Mouse (Mus musculus) forebrain, postnatal 0 days (tissue): ENCODE measurements around the gene Gm6871. TPM values are rescaled to one million over a fixed set of nuclear protein-coding genes. Genes with fewer than 3 reads are reported as not detected.
A peak's percentile ranks its signal among the peaks of the same experiment; 100 is the strongest.
"Not testable (repeated sequence)": the region's sequence is repeated elsewhere in the genome, so short reads cannot be mapped to it uniquely, and the experiment has no call there.

Source experiments
- ATAC-seq: fragments of 200-750 bp; cut with Nextera tagmentation; 2 replicates; pipeline ENCODE4 v1.8.0; 2017; ENCODE audit warnings: mild to moderate bottlenecking, moderate library complexity
- DNase-seq: peaks from one replicate; pipeline ENCODE4 v3.0.0-alpha.2; 2015
- H3K27ac ChIP-seq: fragments of 300-500 bp; sonication (generic); 2 replicates; pipeline ENCODE4 v1.5.1; 2014; ENCODE audit warnings: low read depth, mild to moderate bottlenecking, antibody characterized with exemption, low read length, moderate library complexity, mixed read lengths
- H3K27me3 ChIP-seq: fragments of 300-500 bp; sonication (generic); 2 replicates; pipeline ENCODE4 v1.6.1; 2014; ENCODE audit warnings: mild to moderate bottlenecking, low read length, mixed read lengths; ENCODE audit not compliant: insufficient read depth
- H3K36me3 ChIP-seq: fragments of 300-500 bp; sonication (generic); 2 replicates; pipeline ENCODE4 v1.6.1; 2014; ENCODE audit warnings: mild to moderate bottlenecking, moderate library complexity; ENCODE audit not compliant: insufficient read depth
- H3K4me1 ChIP-seq: fragments of 300-500 bp; sonication (generic); 2 replicates; pipeline ENCODE4 v1.6.1; 2014; ENCODE audit warnings: antibody characterized with exemption; ENCODE audit not compliant: insufficient read depth
- H3K4me2 ChIP-seq: fragments of 300-500 bp; sonication (generic); 2 replicates; pipeline ENCODE4 v1.6.1; 2014; ENCODE audit warnings: low read depth, mild to moderate bottlenecking, moderate library complexity
- H3K4me3 ChIP-seq: fragments of 300-500 bp; sonication (generic); 2 replicates; pipeline ENCODE4 v1.5.1; 2014; ENCODE audit warnings: low read depth, low read length, mixed read lengths
- H3K9ac ChIP-seq: fragments of 300-500 bp; sonication (generic); 2 replicates; pipeline ENCODE4 v1.6.1; 2014; ENCODE audit warnings: mild to moderate bottlenecking
- H3K9me3 ChIP-seq: fragments of 300-500 bp; sonication (generic); 2 replicates; pipeline ENCODE4 v1.6.1; 2016; ENCODE audit warnings: low read length
- CTCF ChIP-seq: sonication (generic); IDR thresholded peaks from 2 replicates; pipeline ENCODE4 v1.5.1; 2016; ENCODE audit warnings: antibody characterized with exemption, control low read depth, low read depth
- WGBS: fragments of 180-500 bp; shearing (Covaris S2); extraction: QIAGEN DNeasy Blood & Tissue Kit; methylation state at CpG from one replicate; pipeline ENCODE4 v1.1.7; 2014; 5-methylcytosine and 5-hydroxymethylcytosine counted together
- polyA plus RNA-seq: library from polyadenylated mRNA; unstranded; fragments of >200 nt; fragmentation: Nextera tagmentation; extraction: Ambion mirVana; gene quantifications from 2 replicates; pipeline ENCODE4 v1.2.1, GENCODE M21; 2015
- total RNA-seq: library from RNA; depleted of rRNA; stranded (reverse); fragments of >200 nt; gene quantifications from 2 replicates; pipeline ENCODE4 v1.2.3, GENCODE M21; 2014; rRNA removed

The Gm6871 gene
- total and polyA plus RNA-seq, 2 experiments from 2014 or later, result not detected

DNA sequence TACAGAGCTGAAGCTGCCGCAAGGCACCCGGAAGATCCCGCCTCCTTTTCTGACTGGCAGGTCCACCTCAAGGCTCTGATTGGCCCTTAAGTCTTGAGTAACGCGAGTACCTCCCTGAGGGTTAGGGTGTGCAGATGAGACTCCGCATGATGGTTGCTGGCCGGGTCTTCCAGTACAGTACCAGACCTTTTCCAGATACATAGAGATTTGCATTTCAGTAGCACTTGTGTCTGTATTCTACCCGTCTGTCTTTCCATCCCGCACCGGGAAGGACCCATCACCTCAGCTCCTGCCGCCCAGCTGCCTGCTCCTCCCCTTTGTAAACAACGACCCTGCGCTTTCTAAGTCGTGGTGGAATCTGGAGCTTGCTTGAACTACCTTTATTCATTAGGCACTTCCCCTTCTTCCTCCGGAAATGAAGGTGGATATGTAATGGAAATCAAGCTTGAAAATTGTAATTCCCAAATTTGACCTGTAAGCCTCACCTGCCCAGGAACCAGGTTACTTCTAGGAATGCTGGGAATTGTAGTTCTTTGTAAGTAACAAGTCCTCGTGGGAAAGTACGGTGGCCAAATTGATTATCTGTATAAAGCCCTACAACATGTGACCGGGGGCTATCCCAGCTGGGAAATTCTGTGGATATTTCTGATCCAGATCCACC is 73.9 kb downstream of the Gm6871 start, which contains the start of the genes Gm20449 and AW146154:
Gene Gm20449 (minus strand): TSS at position 29 of the 661 bp plus-strand sequence.
Gene AW146154 (minus strand): TSS at position 502 of the 661 bp plus-strand sequence.
- H3K4me3 ChIP-seq, result peak within 1 kb of the TSS; percentile 47
- WGBS, result under 1% methylated on average over 18 of the region's 18 CpGs
- ATAC-seq (peak; percentile 99), DNase-seq (peak; percentile 90)
- peak; percentile 20; the same call in 1 of the 2 replicates for TF ChIP-seq CTCF
- H3K4me1 ChIP-seq, result 0 out of 2 replicates have a peak, but pooled peaks cover 4% of the 10 kb centered on the region
- H3K36me3 ChIP-seq, result no peaks in the 10 kb centered on the region
- H3K27me3 ChIP-seq, result no peaks in the 10 kb centered on the region
- peaks cover 1% of the 10 kb centered on the region; the same call in 1 of the 2 replicates for H3K9me3 ChIP-seq
- peak within 1 kb of the TSS; percentile 1; the same call in 1 of the 2 replicates for H3K27ac ChIP-seq
- H3K4me2 ChIP-seq, result peak within 1 kb of the TSS; percentile 54
- H3K9ac ChIP-seq, result peak within 1 kb of the TSS; percentile 23

DNA sequence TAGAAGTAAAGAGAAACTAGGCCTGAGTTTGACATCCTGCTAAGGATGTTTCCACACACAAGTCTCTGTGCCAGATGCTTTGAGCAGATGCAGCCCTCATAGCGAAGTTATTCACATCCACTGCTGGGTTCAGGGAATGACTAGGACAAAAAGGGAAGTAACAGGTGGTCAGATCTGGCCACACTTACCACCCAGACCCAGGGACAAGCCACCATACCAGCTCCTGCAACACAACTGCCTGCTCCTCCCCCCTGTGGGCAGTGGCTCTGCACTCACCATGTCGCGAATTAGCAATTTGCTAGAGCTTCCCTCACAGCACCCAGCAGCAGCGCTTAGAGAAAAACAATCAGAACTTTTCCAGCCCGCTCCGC is 74.5 kb downstream of the Gm6871 start:
- not testable (repeated sequence) for ATAC-seq, H3K27ac ChIP-seq, H3K27me3 ChIP-seq, H3K9me3 ChIP-seq, DNase-seq, H3K4me1 ChIP-seq, H3K36me3 ChIP-seq
- Histone ChIP-seq H3K9ac (peak overlapping the region; percentile 23), H3K4me3 (peak overlapping the region; percentile 47), H3K4me2 (peak overlapping the region; percentile 54)
- 0% methylated on average over 6 of the region's 6 CpGs for WGBS

DNA sequence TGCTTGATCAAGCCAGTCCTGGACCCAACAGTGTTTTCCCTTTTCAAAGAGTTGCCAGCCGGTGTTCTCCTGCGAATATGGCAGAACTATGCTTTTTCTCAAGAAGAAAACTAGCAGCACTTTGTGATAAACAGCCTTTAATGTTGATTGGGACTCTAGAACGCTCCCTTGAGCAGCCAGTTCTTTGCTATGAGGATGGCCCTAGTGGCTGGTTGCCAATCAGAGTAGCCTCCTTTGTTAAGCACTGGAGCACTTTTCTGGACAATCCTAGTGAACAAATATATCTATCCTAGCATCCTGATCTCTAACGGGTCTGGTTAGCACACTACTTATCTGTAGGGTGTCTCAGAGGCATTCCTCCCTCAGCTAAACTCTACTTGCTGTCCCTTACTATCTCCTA is 75.0 kb downstream of the Gm6871 start:
- H3K27ac ChIP-seq, DNase-seq, H3K36me3 ChIP-seq, H3K4me3 ChIP-seq, H3K9me3 ChIP-seq, ATAC-seq, H3K4me1 ChIP-seq, H3K27me3 ChIP-seq, H3K9ac ChIP-seq: not testable (repeated sequence)
- H3K4me2 ChIP-seq, result peak overlapping the region; percentile 54
- 65% methylated on average over 3 of the region's 4 CpGs for WGBS

DNA sequence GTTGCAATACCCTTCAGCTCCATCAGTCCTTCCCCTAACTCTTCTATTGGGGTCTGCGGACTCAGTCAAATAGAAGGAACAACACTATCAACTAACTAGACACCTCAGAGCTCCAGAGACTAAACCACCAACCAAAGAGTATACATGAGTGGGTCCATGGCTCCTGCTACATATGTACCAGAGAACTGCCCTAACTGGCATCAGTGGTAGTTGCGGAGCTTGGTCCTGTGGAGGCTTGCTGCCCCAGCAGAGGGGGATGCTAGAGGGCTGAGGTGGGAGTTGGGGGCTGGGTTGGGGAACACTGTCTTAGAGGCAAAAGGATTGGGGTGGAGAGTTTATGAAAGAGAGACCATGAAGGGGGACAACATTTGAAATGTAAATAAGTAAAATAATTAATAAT is 75.6 kb downstream of the Gm6871 start:
- Histone ChIP-seq H3K4me1 (0 out of 2 replicates have a peak, but pooled peaks cover 4% of the 10 kb centered on the region), H3K4me2 (no peak overlapping the region), H3K36me3 (no peaks in the 10 kb centered on the region), H3K27me3 (no peaks in the 10 kb centered on the region), H3K27ac (no peak overlapping the region), H3K4me3 (no peak overlapping the region), H3K9me3 (peaks cover 6% of the 10 kb centered on the region), H3K9ac (no peak overlapping the region)
- WGBS, result 98% methylated on average over 2 of the region's 2 CpGs
- ATAC-seq, result no peak
- no peak for TF ChIP-seq CTCF
- DNase-seq, result no peak

Other genes with a start within 250 kb of the Gm6871 start
- 5.6 and 6.8 TPM in 2 replicates for gene AI987944, start 180.3 kb downstream of the Gm6871 start, total RNA-seq
- gene AI987944, start 180.3 kb downstream of the Gm6871 start, polyA plus RNA-seq, result 5.8 and 7.5 TPM in 2 replicates
- 0.15 and 0.48 TPM in 2 replicates for gene Vmn2r57, start 125.0 kb downstream of the Gm6871 start, total RNA-seq
- gene Vmn2r57, start 125.0 kb downstream of the Gm6871 start, polyA plus RNA-seq, result 0.28 and 0.50 TPM in 2 replicates
- 0.24 TPM in 1 of 2 replicates, not detected in the other for gene Gm20449, start 74.2 kb downstream of the Gm6871 start, total RNA-seq
- gene Gm20449, start 74.2 kb downstream of the Gm6871 start, polyA plus RNA-seq, result 0.04 and 0.13 TPM in 2 replicates
- gene AW146154, start 73.8 kb downstream of the Gm6871 start, total RNA-seq, result 5.0 and 5.9 TPM in 2 replicates
- gene AW146154, start 73.8 kb downstream of the Gm6871 start, polyA plus RNA-seq, result 3.0 and 4.3 TPM in 2 replicates
- 23.2 and 26.5 TPM in 2 replicates for gene 2610021A01Rik, start 25.6 kb upstream of the Gm6871 start, total RNA-seq
- gene 2610021A01Rik, start 25.6 kb upstream of the Gm6871 start, polyA plus RNA-seq, result 6.8 and 10.5 TPM in 2 replicates
- 37.1 and 44.0 TPM in 2 replicates for gene Zfp788, start 59.5 kb upstream of the Gm6871 start, total RNA-seq
- gene Zfp788, start 59.5 kb upstream of the Gm6871 start, polyA plus RNA-seq, result 14.9 and 17.5 TPM in 2 replicates